ENCODE assay signal across 8 mouse cellular contexts in the genomic region with DNA sequence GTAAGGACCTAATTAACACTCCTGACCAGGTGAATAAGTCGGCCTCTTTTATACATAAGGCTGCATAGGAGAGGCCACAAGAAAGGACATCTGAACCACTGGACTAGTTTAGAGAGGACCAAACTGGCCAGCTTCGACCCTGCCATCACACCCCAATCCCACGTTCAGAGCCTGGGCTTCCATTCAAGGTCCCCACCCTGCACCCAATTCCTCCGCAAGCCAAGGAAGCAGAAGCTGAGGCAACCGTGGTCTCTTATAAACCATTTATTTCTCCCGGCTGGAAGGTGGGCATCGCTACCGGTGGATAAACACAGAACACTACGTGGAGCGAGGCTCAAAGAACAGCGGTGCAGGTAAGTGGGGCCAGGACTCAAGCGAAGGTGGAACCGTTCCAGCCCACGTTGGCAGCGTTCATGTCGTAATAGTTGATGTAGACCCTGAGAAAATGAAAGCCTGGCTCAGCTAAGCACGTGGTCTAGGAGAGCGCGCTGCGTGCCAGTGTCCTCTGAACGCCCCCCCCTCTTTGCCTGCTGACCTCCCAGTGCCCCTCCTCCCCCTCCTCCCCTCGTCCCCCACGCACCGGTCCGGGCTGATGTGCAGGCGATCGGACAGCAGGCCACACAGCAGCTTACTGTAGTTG. TPM values are rescaled to one million over a fixed set of nuclear protein-coding genes. Genes with fewer than 3 reads are reported as not detected.
A peak's percentile ranks its signal among the peaks of the same experiment; 100 is the strongest.
DNase-seq lines count a peak whose midpoint lies in the region; ATAC-seq and TF ChIP-seq lines count a peak whose summit lies in the region.

No protein-coding gene starts in this region.

- H3K4me3 ChIP-seq in forebrain, embryonic 14.5 days (ENCODE audit: low read depth, low read length), result peak overlapping the region; percentile 66
- H3K4me3 ChIP-seq in kidney, embryonic 15.5 days (replicated peaks), result peak overlapping the region; percentile 78
- peak overlapping the region; percentile 92 for H3K4me3 ChIP-seq in testis, adult 2 months (ENCODE audit: control insufficient read depth, low read depth, low read length)

- peaks cover 18% of the 10 kb centered on the region for H3K4me1 ChIP-seq in forebrain, embryonic 14.5 days (ENCODE audit: control insufficient read depth, insufficient read depth, low read length)
- peaks cover 25% of the 10 kb centered on the region for H3K4me1 ChIP-seq in kidney, embryonic 15.5 days
- H3K4me1 ChIP-seq in testis, adult 2 months (ENCODE audit: control insufficient read depth, insufficient read depth, low read length), result peaks cover 8% of the 10 kb centered on the region

- peak overlapping the region; percentile 68 for H3K4me2 ChIP-seq in forebrain, embryonic 14.5 days (ENCODE audit: low read length)
- H3K4me2 ChIP-seq in kidney, embryonic 15.5 days, result peak overlapping the region; percentile 62

- H3K9ac ChIP-seq in forebrain, embryonic 14.5 days (ENCODE audit: low read length), result peak overlapping the region; percentile 88
- peak overlapping the region; percentile 84 for H3K9ac ChIP-seq in kidney, embryonic 15.5 days

- peaks cover 16% of the 10 kb centered on the region for H3K36me3 ChIP-seq in forebrain, embryonic 14.5 days (ENCODE audit: control insufficient read depth, insufficient read depth, low read length)
- H3K36me3 ChIP-seq in kidney, embryonic 15.5 days, result peaks cover 24% of the 10 kb centered on the region
- H3K36me3 ChIP-seq in testis, adult 2 months (ENCODE audit: control insufficient read depth, insufficient read depth, low read length), result no peaks in the 10 kb centered on the region

- DNase-seq in right cerebral cortex, postnatal 14 days, result peak; percentile 40
- DNase-seq in right cerebral cortex, adult 18-20 months, result no peak
- peak; percentile 67 for DNase-seq in brain, adult 2 months (ENCODE audit: low read depth, low spot score)
- DNase-seq in forebrain, embryonic 14.5 days (ENCODE audit: low spot score), result peak; percentile 69

- ATAC-seq in forebrain, embryonic 14.5 days, result peak; percentile 66
- peak; percentile 75 for ATAC-seq in kidney, embryonic 15.5 days (replicated peaks; ENCODE audit: low FRiP score)
- 0 out of 2 replicates have a peak, but pooled peaks have one; percentile 1 for ATAC-seq in megakaryocyte, adult 5-6 weeks (ENCODE audit: poor library complexity, severe bottlenecking)
- no peak for ATAC-seq in monocyte, adult 5-6 weeks (replicated peaks; ENCODE audit: insufficient number of reproducible peaks, low FRiP score, low TSS enrichment, poor library complexity, severe bottlenecking)

- H3K9me3 ChIP-seq in forebrain, embryonic 14.5 days (replicated peaks; ENCODE audit: control insufficient read depth, low read length), result no peaks in the 10 kb centered on the region
- H3K9me3 ChIP-seq in kidney, embryonic 15.5 days (replicated peaks), result no peaks in the 10 kb centered on the region

- no peaks in the 10 kb centered on the region for H3K27me3 ChIP-seq in forebrain, embryonic 14.5 days (replicated peaks; ENCODE audit: control insufficient read depth, insufficient read depth, low read length)
- H3K27me3 ChIP-seq in kidney, embryonic 15.5 days, result no peaks in the 10 kb centered on the region
- no peaks in the 10 kb centered on the region for H3K27me3 ChIP-seq in testis, adult 2 months (ENCODE audit: control insufficient read depth, insufficient read depth, low read length)

- TF ChIP-seq POLR2A in testis, adult 2 months (IDR thresholded peaks at IDR 0.05; ENCODE audit: control insufficient read depth, low read depth, low read length), result no peak

- peak overlapping the region; percentile 80 for H3K27ac ChIP-seq in forebrain, embryonic 14.5 days (ENCODE audit: low read depth, low read length)
- H3K27ac ChIP-seq in kidney, embryonic 15.5 days, result peak overlapping the region; percentile 97
- peak overlapping the region; percentile 86 for H3K27ac ChIP-seq in testis, adult 2 months (ENCODE audit: control insufficient read depth, insufficient read depth, low read depth, low read length)

- WGBS in forebrain, embryonic 14.5 days, result 1% methylated on average over 26 of the region's 27 CpGs
- 3% methylated on average over 24 of the region's 27 CpGs for WGBS in kidney, embryonic 15.5 days

- peak; percentile 0; the same call in 1 of the 2 replicates for TF ChIP-seq CTCF in testis, adult 2 months (IDR thresholded peaks at IDR 0.05; ENCODE audit: control insufficient read depth, insufficient read depth, insufficient replicate concordance, low read depth, low read length)

RNA-seq across cellular contexts. Expression of a gene that starts 0.8 kb away (rescaled TPM):
- polyA plus RNA-seq in forebrain, embryonic 14.5 days (2014; fragmentation: Nextera tagmentation; extraction: Ambion mirVana), result 1,715 and 2,306 TPM in 2 replicates
- polyA plus RNA-seq in kidney, embryonic 15.5 days (2015; fragmentation: Nextera tagmentation; extraction: Ambion mirVana), result 2,032 and 2,056 TPM in 2 replicates
- total RNA-seq in megakaryocyte, adult 5-6 weeks (2015), result 68.9 and 73.4 TPM in 2 replicates
- 87.4 and 123 TPM in 2 replicates for total RNA-seq in megakaryocyte, adult 5-6 weeks (2017)
- polyA plus RNA-seq in testis, adult 2 months (2012; rRNA removed), result 261 and 275 TPM in 2 replicates
- 37.4 to 54.1 TPM (median 41.4 TPM) in 3 replicates for total RNA-seq in monocyte, adult 5-6 weeks (2017)

RNA-seq across cellular contexts. Expression of a gene that starts 22.0 kb away (rescaled TPM):
- polyA plus RNA-seq in forebrain, embryonic 14.5 days (2014; fragmentation: Nextera tagmentation; extraction: Ambion mirVana), result 4.1 and 6.0 TPM in 2 replicates
- polyA plus RNA-seq in kidney, embryonic 15.5 days (2015; fragmentation: Nextera tagmentation; extraction: Ambion mirVana), result 38.2 and 39.6 TPM in 2 replicates
- total RNA-seq in megakaryocyte, adult 5-6 weeks (2015), result 4.7 and 5.9 TPM in 2 replicates
- total RNA-seq in megakaryocyte, adult 5-6 weeks (2017), result 1.8 and 4.7 TPM in 2 replicates
- polyA plus RNA-seq in testis, adult 2 months (2012; rRNA removed), result 159 and 168 TPM in 2 replicates
- total RNA-seq in monocyte, adult 5-6 weeks (2017), result 9.0 to 12.5 TPM (median 10.7 TPM) in 3 replicates

RNA-seq across cellular contexts. Expression of a gene that starts 34.0 kb away (rescaled TPM):
- 1.6 and 1.7 TPM in 2 replicates for polyA plus RNA-seq in forebrain, embryonic 14.5 days (2014; fragmentation: Nextera tagmentation; extraction: Ambion mirVana)
- 3.3 and 5.0 TPM in 2 replicates for polyA plus RNA-seq in kidney, embryonic 15.5 days (2015; fragmentation: Nextera tagmentation; extraction: Ambion mirVana)
- total RNA-seq in megakaryocyte, adult 5-6 weeks (2015), result 0.41 and 0.89 TPM in 2 replicates
- total RNA-seq in megakaryocyte, adult 5-6 weeks (2017), result not detected in 2 replicates
- 120 and 145 TPM in 2 replicates for polyA plus RNA-seq in testis, adult 2 months (2012; rRNA removed)
- total RNA-seq in monocyte, adult 5-6 weeks (2017), result 2.7 to 7.1 TPM (median 4.3 TPM) in 3 replicates

RNA-seq across cellular contexts. Expression of a gene that starts 36.9 kb away (rescaled TPM):
- not detected in 2 replicates for polyA plus RNA-seq in forebrain, embryonic 14.5 days (2014; fragmentation: Nextera tagmentation; extraction: Ambion mirVana)
- not detected in 2 replicates for polyA plus RNA-seq in kidney, embryonic 15.5 days (2015; fragmentation: Nextera tagmentation; extraction: Ambion mirVana)
- total RNA-seq in megakaryocyte, adult 5-6 weeks (2015), result not detected in 2 replicates
- not detected in 2 replicates for total RNA-seq in megakaryocyte, adult 5-6 weeks (2017)
- polyA plus RNA-seq in testis, adult 2 months (2012; rRNA removed), result 500 and 561 TPM in 2 replicates
- total RNA-seq in monocyte, adult 5-6 weeks (2017), result 0.49 TPM in 1 of 3 replicates, not detected in the others

Comparison
In these comparisons a context has a peak if more than half of its experiments do, and no peak if none do; other contexts are left out.
1. RNA of a gene that starts 34.0 kb away (polyA plus RNA-seq): 120 to 145 TPM in testis, adult 2 months; 3.3 to 5.0 TPM in kidney, embryonic 15.5 days and 1.6 to 1.7 TPM in forebrain, embryonic 14.5 days; every median in the first group is over 10 times any median in the second.
2. Peak in every context shown above with its lines, with median percentiles within 50 percentile points of each other: H3K27ac ChIP-seq and H3K4me3 ChIP-seq.